ENCODE assay signal across 8 mouse cellular contexts in genomic region chr17:24548921-24549617, GRCm38 (mm10). TPM values are rescaled to one million over a fixed set of nuclear protein-coding genes. Genes with fewer than 3 reads are reported as not detected.
DNase-seq lines count a peak whose midpoint lies in the region; ATAC-seq and TF ChIP-seq lines count a peak whose summit lies in the region.

No protein-coding gene starts in this region.

- DNase-seq in testis, postnatal 10 days (ENCODE audit: low spot score): no peak
- peak; percentile 84 for DNase-seq in cerebellum, adult 2 months
- DNase-seq in heart, adult 18-20 months: peak; percentile 81 to 83
- DNase-seq in kidney, adult 11 months: peak; percentile 79
- peak; percentile 83 for DNase-seq in liver, postnatal 0 days
- peak; percentile 59 for DNase-seq in urinary bladder, postnatal 25 days (ENCODE audit: low spot score)

- ATAC-seq in liver, postnatal 0 days: peak; percentile 20
- ATAC-seq in neural tube, embryonic 12.5 days (ENCODE audit: low FRiP score, low read depth): peak; percentile 24

- H3K9me3 ChIP-seq in liver, postnatal 0 days (ENCODE audit: low read length): no peaks in the 10 kb centered on the region
- H3K9me3 ChIP-seq in neural tube, embryonic 12.5 days: no peaks in the 10 kb centered on the region

- no peak for TF ChIP-seq POLR2A in testis, adult 2 months (IDR thresholded peaks at IDR 0.05; ENCODE audit: control insufficient read depth, low read depth, low read length)
- 0 out of 2 replicates have a peak, but pooled peaks have one; percentile 12 for TF ChIP-seq POLR2A in cerebellum, adult 2 months (IDR thresholded peaks at IDR 0.05; ENCODE audit: borderline replicate concordance, insufficient read depth, low read length)

- peak overlapping the region; percentile 100 for H3K4me2 ChIP-seq in liver, postnatal 0 days (ENCODE audit: low read depth, low read length)
- peak overlapping the region; percentile 85 for H3K4me2 ChIP-seq in neural tube, embryonic 12.5 days (replicated peaks)

- no peak for TF ChIP-seq CTCF in testis, adult 2 months (IDR thresholded peaks at IDR 0.05; ENCODE audit: control insufficient read depth, insufficient read depth, insufficient replicate concordance, low read depth, low read length)
- no peak for TF ChIP-seq CTCF in cerebellum, adult 2 months (IDR thresholded peaks at IDR 0.05; ENCODE audit: borderline replicate concordance, insufficient read depth, low read depth, low read length)
- TF ChIP-seq CTCF in liver, postnatal 0 days (IDR thresholded peaks at IDR 0.05; ENCODE audit: low read depth): no peak

- H3K27ac ChIP-seq in testis, adult 2 months (ENCODE audit: control insufficient read depth, insufficient read depth, low read depth, low read length): peak overlapping the region; percentile 45
- H3K27ac ChIP-seq in cerebellum, adult 2 months (ENCODE audit: insufficient read depth, low read length): peak overlapping the region; percentile 52
- peak overlapping the region; percentile 90 for H3K27ac ChIP-seq in liver, postnatal 0 days (ENCODE audit: low read depth)
- no peak overlapping the region for H3K27ac ChIP-seq in neural tube, embryonic 12.5 days

- no peaks in the 10 kb centered on the region for H3K27me3 ChIP-seq in testis, adult 2 months (ENCODE audit: control insufficient read depth, insufficient read depth, low read length)
- no peaks in the 10 kb centered on the region for H3K27me3 ChIP-seq in cerebellum, adult 2 months (ENCODE audit: control insufficient read depth, insufficient read depth, low read length)
- H3K27me3 ChIP-seq in liver, postnatal 0 days (ENCODE audit: insufficient read depth, low read length): no peaks in the 10 kb centered on the region
- H3K27me3 ChIP-seq in neural tube, embryonic 12.5 days (replicated peaks): peaks cover 17% of the 10 kb centered on the region

- 20% methylated on average over 23 of the region's 23 CpGs for WGBS in cerebellum, adult 2 months
- under 1% methylated on average over 23 of the region's 23 CpGs for WGBS in liver, postnatal 0 days (ENCODE audit: insufficient replicate concordance)
- 5% methylated on average over 23 of the region's 23 CpGs for WGBS in neural tube, embryonic 12.5 days

- H3K4me1 ChIP-seq in testis, adult 2 months (ENCODE audit: control insufficient read depth, insufficient read depth, low read length): peaks cover 2% of the 10 kb centered on the region
- H3K4me1 ChIP-seq in cerebellum, adult 2 months (ENCODE audit: control insufficient read depth, insufficient read depth, low read length): peaks cover 4% of the 10 kb centered on the region; the same call in 1 of the 2 replicates
- H3K4me1 ChIP-seq in liver, postnatal 0 days (ENCODE audit: insufficient read depth): peaks cover 18% of the 10 kb centered on the region
- peaks cover 34% of the 10 kb centered on the region for H3K4me1 ChIP-seq in neural tube, embryonic 12.5 days

- no peaks in the 10 kb centered on the region for H3K36me3 ChIP-seq in testis, adult 2 months (ENCODE audit: control insufficient read depth, insufficient read depth, low read length)
- no peaks in the 10 kb centered on the region for H3K36me3 ChIP-seq in liver, postnatal 0 days (replicated peaks; ENCODE audit: insufficient read depth, low read length)
- H3K36me3 ChIP-seq in neural tube, embryonic 12.5 days: no peaks in the 10 kb centered on the region

- H3K9ac ChIP-seq in liver, postnatal 0 days (replicated peaks): peak overlapping the region; percentile 60
- H3K9ac ChIP-seq in neural tube, embryonic 12.5 days: 0 out of 2 replicates have a peak overlapping the region, but pooled peaks have one; percentile 6

- H3K4me3 ChIP-seq in testis, adult 2 months (ENCODE audit: control insufficient read depth, low read depth, low read length): peak overlapping the region; percentile 78
- peak overlapping the region; percentile 70 for H3K4me3 ChIP-seq in cerebellum, adult 2 months (replicated peaks; ENCODE audit: insufficient read depth, low read depth, low read length)
- H3K4me3 ChIP-seq in liver, postnatal 0 days (ENCODE audit: low read depth, low read length): peak overlapping the region; percentile 82
- peak overlapping the region; percentile 76 for H3K4me3 ChIP-seq in neural tube, embryonic 12.5 days

- no peak for TF ChIP-seq EP300 in liver, postnatal 0 days (IDR thresholded peaks at IDR 0.05; ENCODE audit: low read depth)

RNA-seq across cellular contexts. Expression of gene Pkd1, which starts 0.6 kb away (rescaled TPM):
- 31.6 and 35.0 TPM in 2 replicates for polyA plus RNA-seq in testis, adult 2 months (2012; rRNA removed)
- polyA plus RNA-seq in cerebellum, adult 2 months (2012; rRNA removed): 122 and 132 TPM in 2 replicates
- 10 to 100 TPM; 34.1 to 34.5 TPM for total RNA-seq in heart, adult 18-20 months (2021)
- polyA plus RNA-seq in liver, postnatal 0 days (2015; fragmentation: Nextera tagmentation; extraction: Ambion mirVana): 2.7 and 2.8 TPM in 2 replicates
- 23.0 and 26.5 TPM in 2 replicates for polyA plus RNA-seq in neural tube, embryonic 12.5 days (2016; fragmentation: Nextera tagmentation; extraction: Ambion mirVana)

RNA-seq across cellular contexts. Expression of gene Rab26, which starts 15.1 kb away (rescaled TPM):
- polyA plus RNA-seq in testis, adult 2 months (2012; rRNA removed): 0.82 and 1.1 TPM in 2 replicates
- 21.7 and 22.6 TPM in 2 replicates for polyA plus RNA-seq in cerebellum, adult 2 months (2012; rRNA removed)
- not detected for total RNA-seq in heart, adult 18-20 months (2021)
- 0.45 and 0.81 TPM in 2 replicates for polyA plus RNA-seq in liver, postnatal 0 days (2015; fragmentation: Nextera tagmentation; extraction: Ambion mirVana)
- polyA plus RNA-seq in neural tube, embryonic 12.5 days (2016; fragmentation: Nextera tagmentation; extraction: Ambion mirVana): 1.6 and 2.2 TPM in 2 replicates

RNA-seq across cellular contexts. Expression of gene Traf7, which starts 21.3 kb away (rescaled TPM):
- 64.4 and 69.4 TPM in 2 replicates for polyA plus RNA-seq in testis, adult 2 months (2012; rRNA removed)
- 197 and 198 TPM in 2 replicates for polyA plus RNA-seq in cerebellum, adult 2 months (2012; rRNA removed)
- 10 to 100 TPM; 35.8 to 38.5 TPM for total RNA-seq in heart, adult 18-20 months (2021)
- 14.1 and 17.2 TPM in 2 replicates for polyA plus RNA-seq in liver, postnatal 0 days (2015; fragmentation: Nextera tagmentation; extraction: Ambion mirVana)
- polyA plus RNA-seq in neural tube, embryonic 12.5 days (2016; fragmentation: Nextera tagmentation; extraction: Ambion mirVana): 83.4 and 84.0 TPM in 2 replicates
